26 mouse cellular contexts compared by ENCODE assay signal in genomic region chr11:93581326-93581725, GRCm38 (mm10).
A peak's percentile ranks its signal among the peaks of the same experiment; 100 is the strongest.
DNase-seq lines count a peak whose midpoint lies in the region; ATAC-seq and TF ChIP-seq lines count a peak whose summit lies in the region.
"Had no signal": no experiment of that assay in that cellular context is flagged by ENCODE, and none has a peak within 500 bp of the region (broad histone marks: within the 10 kb centered on the region; RNA-seq: fewer than 3 reads in every experiment).

No protein-coding gene starts in this region.

- no peaks in the 10 kb centered on the region for H3K36me3 ChIP-seq in forebrain, embryonic 13.5 days (ENCODE audit: poor library complexity, severe bottlenecking)
- no peaks in the 10 kb centered on the region for H3K36me3 ChIP-seq in forebrain, embryonic 10.5 days (replicated peaks)
- no peaks in the 10 kb centered on the region for H3K36me3 ChIP-seq in midbrain, embryonic 14.5 days (ENCODE audit: control insufficient read depth, insufficient read depth, low read length)
- H3K36me3 ChIP-seq in heart, embryonic 12.5 days = no peaks in the 10 kb centered on the region
- H3K36me3 ChIP-seq: heart, embryonic 15.5 days; limb, embryonic 10.5 days; limb, embryonic 15.5 days; liver, embryonic 13.5 days; midbrain, embryonic 15.5 days; neural tube, embryonic 12.5 days had no signal

- H3K27ac ChIP-seq in forebrain, embryonic 13.5 days = no peak overlapping the region
- no peak overlapping the region for H3K27ac ChIP-seq in forebrain, embryonic 10.5 days
- peak overlapping the region; percentile 68; the same call in 1 of the 2 replicates for H3K27ac ChIP-seq in cortical plate, adult 2 months (ENCODE audit: insufficient read depth, low read length)
- H3K27ac ChIP-seq in layer of hippocampus, adult 2 months = peak overlapping the region; percentile 69
- H3K27ac ChIP-seq in midbrain, embryonic 14.5 days (replicated peaks; ENCODE audit: low read depth, low read length) = no peak overlapping the region
- no peak overlapping the region for H3K27ac ChIP-seq in heart, embryonic 12.5 days (ENCODE audit: poor library complexity, severe bottlenecking)
- H3K27ac ChIP-seq: heart, embryonic 15.5 days; kidney, postnatal 0 days; limb, embryonic 10.5 days; limb, embryonic 15.5 days; liver, embryonic 13.5 days; midbrain, embryonic 15.5 days; neural tube, embryonic 12.5 days had no signal

- TF ChIP-seq CTCF in cortical plate, adult 2 months (IDR thresholded peaks at IDR 0.05; ENCODE audit: extremely low read depth, insufficient read depth, low read length) = no peak
- no peak for TF ChIP-seq CTCF in layer of hippocampus, adult 2 months (conservative IDR thresholded peaks at IDR 0.05)

- no peaks in the 10 kb centered on the region for H3K9me3 ChIP-seq in forebrain, embryonic 13.5 days (replicated peaks)
- H3K9me3 ChIP-seq in forebrain, embryonic 10.5 days = no peaks in the 10 kb centered on the region
- no peaks in the 10 kb centered on the region for H3K9me3 ChIP-seq in midbrain, embryonic 14.5 days (ENCODE audit: control insufficient read depth, low read length)
- H3K9me3 ChIP-seq in heart, embryonic 12.5 days (replicated peaks) = no peaks in the 10 kb centered on the region
- H3K9me3 ChIP-seq: heart, embryonic 15.5 days; limb, embryonic 10.5 days; limb, embryonic 15.5 days; liver, embryonic 13.5 days; midbrain, embryonic 15.5 days; neural tube, embryonic 12.5 days had no signal

- TF ChIP-seq POLR2A in cortical plate, adult 2 months (IDR thresholded peaks at IDR 0.05; ENCODE audit: extremely low read depth, insufficient read depth, low read length) = no peak

- 64% methylated on average over 4 of the region's 4 CpGs for WGBS in forebrain, embryonic 13.5 days
- 74% methylated on average over 4 of the region's 4 CpGs for WGBS in forebrain, embryonic 10.5 days
- WGBS in midbrain, embryonic 14.5 days = 61% methylated on average over 4 of the region's 4 CpGs
- 41% methylated on average over 4 of the region's 4 CpGs for WGBS in heart, embryonic 12.5 days

- H3K4me1 ChIP-seq in forebrain, embryonic 13.5 days = no peaks in the 10 kb centered on the region
- H3K4me1 ChIP-seq in forebrain, embryonic 10.5 days = no peaks in the 10 kb centered on the region
- H3K4me1 ChIP-seq in cortical plate, adult 2 months (ENCODE audit: control insufficient read depth, insufficient read depth, low read length) = peaks cover 3% of the 10 kb centered on the region
- H3K4me1 ChIP-seq in midbrain, embryonic 14.5 days (ENCODE audit: control insufficient read depth, insufficient read depth, low read length) = no peaks in the 10 kb centered on the region
- 0 out of 2 replicates have a peak, but pooled peaks cover 6% of the 10 kb centered on the region for H3K4me1 ChIP-seq in heart, embryonic 12.5 days (replicated peaks)
- H3K4me1 ChIP-seq: heart, embryonic 15.5 days; limb, embryonic 15.5 days; liver, embryonic 13.5 days; midbrain, embryonic 15.5 days; neural tube, embryonic 12.5 days had no signal

- peak; percentile 75; the same call in 1 of the 2 replicates for ATAC-seq in forebrain, embryonic 13.5 days
- no peak for ATAC-seq in midbrain, embryonic 14.5 days (ENCODE audit: low FRiP score, low TSS enrichment)
- ATAC-seq in heart, embryonic 12.5 days (ENCODE audit: insufficient number of reproducible peaks, low FRiP score) = no peak
- ATAC-seq: intestine, embryonic 16.5 days; midbrain, embryonic 15.5 days had no signal

- no peak for DNase-seq in forebrain, embryonic 10.5 days (ENCODE audit: extremely low spot score, low spot score)
- peak; percentile 44 to 65 for DNase-seq in layer of hippocampus, adult 2 months (ENCODE audit: low spot score in 2 of 2)
- DNase-seq in layer of hippocampus, postnatal 14 days (ENCODE audit: low spot score in 2 of 2) = peak; percentile 52 to 57
- DNase-seq in midbrain, embryonic 14.5 days = no peak
- no peak for DNase-seq in neural tube, embryonic 10.5 days (ENCODE audit: extremely low spot score, low spot score)
- DNase-seq: adrenal gland, postnatal 10 days; cerebellum, adult 11-12 months; cerebellum, adult 9-11 months; gastrocnemius, postnatal 14 days; kidney, adult 8-10 months; liver, embryonic 13.5 days; lung, adult 2 months; lung, postnatal 10 days; thymus, adult 2 months; thymus, postnatal 36 days had no signal

- H3K27me3 ChIP-seq in forebrain, embryonic 13.5 days = no peaks in the 10 kb centered on the region
- no peaks in the 10 kb centered on the region for H3K27me3 ChIP-seq in forebrain, embryonic 10.5 days (ENCODE audit: poor library complexity, severe bottlenecking)
- H3K27me3 ChIP-seq in midbrain, embryonic 14.5 days (ENCODE audit: control insufficient read depth, insufficient read depth, low read length) = no peaks in the 10 kb centered on the region
- no peaks in the 10 kb centered on the region for H3K27me3 ChIP-seq in heart, embryonic 12.5 days (replicated peaks)
- H3K27me3 ChIP-seq: heart, embryonic 15.5 days; limb, embryonic 15.5 days; liver, embryonic 13.5 days; midbrain, embryonic 15.5 days; neural tube, embryonic 12.5 days had no signal

- no peak overlapping the region for H3K4me3 ChIP-seq in forebrain, embryonic 13.5 days
- H3K4me3 ChIP-seq in forebrain, embryonic 10.5 days = no peak overlapping the region
- no peak overlapping the region for H3K4me3 ChIP-seq in cortical plate, adult 2 months (ENCODE audit: insufficient read depth, low read length)
- H3K4me3 ChIP-seq in layer of hippocampus, adult 2 months = no peak overlapping the region
- no peak overlapping the region for H3K4me3 ChIP-seq in midbrain, embryonic 14.5 days (replicated peaks; ENCODE audit: low read depth, low read length)
- no peak overlapping the region for H3K4me3 ChIP-seq in heart, embryonic 12.5 days
- H3K4me3 ChIP-seq: erythroblast, embryonic 14.5 days; heart, embryonic 15.5 days; limb, embryonic 10.5 days; limb, embryonic 15.5 days; liver, embryonic 13.5 days; midbrain, embryonic 15.5 days; neural tube, embryonic 12.5 days had no signal

- no peak overlapping the region for H3K9ac ChIP-seq in forebrain, embryonic 13.5 days
- no peak overlapping the region for H3K9ac ChIP-seq in midbrain, embryonic 14.5 days (replicated peaks; ENCODE audit: low read length)
- no peak overlapping the region for H3K9ac ChIP-seq in heart, embryonic 12.5 days
- H3K9ac ChIP-seq: heart, embryonic 15.5 days; limb, embryonic 15.5 days; liver, embryonic 13.5 days; midbrain, embryonic 15.5 days; neural tube, embryonic 12.5 days had no signal

- H3K4me2 ChIP-seq in forebrain, embryonic 13.5 days = no peak overlapping the region
- H3K4me2 ChIP-seq in midbrain, embryonic 14.5 days (ENCODE audit: low read length) = no peak overlapping the region
- H3K4me2 ChIP-seq in heart, embryonic 12.5 days = no peak overlapping the region
- H3K4me2 ChIP-seq: heart, embryonic 15.5 days; limb, embryonic 15.5 days; liver, embryonic 13.5 days; midbrain, embryonic 15.5 days; neural tube, embryonic 12.5 days had no signal

Comparison
In these comparisons a context has a peak if more than half of its experiments do, and no peak if none do; other contexts are left out.
1. H3K27ac ChIP-seq: peak in cortical plate, adult 2 months (single experiment) and layer of hippocampus, adult 2 months (single experiment); none in forebrain, embryonic 13.5 days (single experiment), forebrain, embryonic 10.5 days (single experiment), midbrain, embryonic 14.5 days (single experiment) and heart, embryonic 12.5 days (single experiment).
2. DNase-seq: peak in layer of hippocampus, adult 2 months (2 of 2) and layer of hippocampus, postnatal 14 days (2 of 2); none in forebrain, embryonic 10.5 days (single experiment), midbrain, embryonic 14.5 days (single experiment) and neural tube, embryonic 10.5 days (single experiment).